Mouse (Mus musculus): ENCODE measurements around the gene Kif1bp.
A peak's percentile ranks its signal among the peaks of the same experiment; 100 is the strongest.

The Kif1bp gene

DNA sequence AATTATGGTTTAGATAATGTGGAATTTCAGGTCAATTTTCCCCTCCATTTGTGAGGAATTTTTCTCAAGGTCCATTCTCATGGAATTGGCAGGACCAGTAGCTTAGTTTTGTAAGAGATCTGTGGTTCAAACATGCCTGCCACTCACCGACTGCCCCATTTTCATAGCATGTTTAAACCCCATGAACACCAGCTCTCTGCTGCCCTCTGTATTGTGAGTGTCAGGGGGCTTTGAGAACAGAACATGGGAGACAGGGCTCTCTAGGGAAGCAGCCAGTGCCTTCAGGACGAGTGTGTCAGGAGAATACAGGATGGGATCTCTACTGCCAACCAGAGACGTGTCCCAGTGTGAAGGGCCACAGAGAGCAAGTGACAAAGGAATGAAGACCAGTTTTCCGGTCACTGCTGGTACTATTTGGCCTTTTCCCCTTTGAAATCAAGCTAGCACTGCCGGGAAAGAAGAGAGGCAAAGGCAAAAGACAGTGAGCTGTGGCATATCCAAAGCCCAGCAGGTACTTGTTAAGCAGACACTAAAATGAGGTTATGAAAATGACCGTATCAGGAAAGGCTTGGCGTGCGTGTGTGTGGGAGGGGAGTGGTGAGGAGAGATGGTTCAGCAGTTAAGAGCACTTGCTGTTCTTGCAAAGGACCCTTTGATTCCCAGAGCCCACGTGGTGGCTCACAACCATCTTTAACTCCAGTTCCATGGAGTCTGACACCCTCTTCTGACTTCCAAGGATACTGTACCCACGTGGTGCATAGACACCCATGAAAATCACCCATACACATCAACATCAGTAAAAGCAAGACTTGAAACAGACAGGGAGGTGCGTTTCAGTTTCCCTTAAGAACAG lies 22.3 kb downstream of the Kif1bp start:
- DNase-seq = no peak

DNA sequence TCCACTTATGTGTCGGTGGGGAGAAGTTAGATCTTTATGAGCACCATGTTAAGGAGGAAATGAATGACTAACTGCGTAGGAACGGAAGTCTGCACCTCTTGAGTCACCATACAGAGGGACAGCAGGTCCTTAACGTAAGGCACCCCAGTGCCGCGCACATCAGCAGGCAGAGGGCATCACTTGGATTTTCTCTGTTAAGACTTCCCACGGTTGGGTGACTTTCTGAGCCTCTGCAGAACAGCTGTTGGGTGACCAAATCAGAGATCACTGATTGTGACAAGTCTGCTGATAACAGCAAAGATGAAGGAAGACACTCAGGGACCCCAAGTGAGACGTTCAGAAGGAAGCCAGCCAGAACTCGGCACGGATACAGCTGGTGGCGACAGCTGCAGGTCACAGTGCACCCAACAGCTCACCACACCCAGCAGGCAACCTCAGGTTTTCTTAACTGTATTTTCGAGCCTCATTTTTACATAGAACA lies 24.6 kb downstream of the Kif1bp start:
- DNase-seq = peak; percentile 43 to 61

DNA sequence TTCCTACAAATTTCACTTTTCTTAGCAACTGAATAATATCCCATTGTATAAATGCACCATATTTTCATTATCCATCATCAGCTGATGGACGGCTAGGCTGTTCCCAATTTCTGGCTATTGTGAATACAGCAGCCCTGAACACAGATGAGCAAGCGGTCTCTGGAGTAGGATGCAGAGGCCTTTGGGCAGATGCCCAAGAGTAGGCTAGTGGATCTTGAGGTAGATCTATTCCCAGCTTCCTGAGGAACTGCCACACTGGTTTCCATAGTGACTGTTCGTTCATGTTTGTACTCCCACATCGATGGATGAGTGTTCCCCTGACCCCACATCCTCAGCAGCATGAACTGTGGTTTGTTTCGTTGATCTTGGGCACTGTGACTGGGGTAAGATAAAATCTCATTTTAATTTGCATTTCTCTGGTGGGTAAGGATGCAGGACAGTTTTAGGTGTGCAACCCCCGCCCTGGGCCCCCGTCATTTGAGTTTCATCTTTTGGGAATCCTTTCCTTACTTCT lies 27.4 kb downstream of the Kif1bp start:
- no peak for DNase-seq

DNA sequence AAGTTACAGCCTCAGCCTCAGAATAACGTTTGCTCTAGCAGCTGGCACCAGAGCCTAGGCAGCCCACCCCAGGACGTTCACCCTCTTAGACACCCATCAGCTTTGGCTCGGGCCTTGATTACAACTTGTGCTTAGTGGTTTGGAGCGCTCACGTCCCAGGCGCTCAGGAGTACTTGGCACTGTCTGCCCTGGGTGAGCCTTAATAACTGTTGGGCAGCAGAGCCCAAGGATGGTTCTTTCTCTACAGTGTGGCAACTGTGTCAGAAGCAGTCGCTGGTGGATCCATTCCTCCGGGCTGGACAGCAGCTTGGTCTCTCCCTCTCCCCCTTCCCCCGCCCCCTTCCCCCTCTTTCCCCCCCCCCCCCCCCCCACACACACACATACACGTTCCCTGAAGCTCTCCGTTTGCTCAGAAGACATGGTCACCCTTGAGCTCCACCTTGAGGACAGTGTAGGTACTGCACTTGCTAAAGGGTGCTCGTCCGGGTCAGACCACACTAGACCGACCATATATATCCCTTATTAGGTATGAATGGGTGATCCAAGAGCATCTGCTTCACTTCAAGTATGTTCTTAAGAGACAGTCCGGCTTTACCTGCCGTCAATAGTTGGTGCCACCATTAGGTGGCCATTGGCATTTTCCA lies 28.6 kb downstream of the Kif1bp start:
- peak; percentile 72 to 77 for DNase-seq

DNA sequence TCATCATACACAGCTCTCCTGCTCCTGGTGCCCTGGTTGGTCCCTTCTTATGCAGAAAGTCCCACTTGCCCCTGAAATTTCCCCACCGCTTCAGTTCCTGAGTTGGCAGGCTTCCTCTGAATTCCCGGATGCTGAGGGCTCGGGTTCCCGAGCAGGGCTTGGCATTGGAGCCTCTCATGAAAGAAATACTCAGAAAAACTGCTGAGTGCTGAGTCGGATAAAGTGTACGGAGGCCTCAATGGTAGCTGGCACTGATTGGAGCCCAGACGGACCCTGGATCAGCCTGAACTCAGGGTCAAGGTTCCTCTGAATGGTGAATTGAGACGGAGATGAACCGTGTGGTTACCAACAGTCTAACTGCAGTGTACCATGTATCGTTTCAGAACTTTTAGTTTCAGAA lies 31.8 kb downstream of the Kif1bp start:
- DNase-seq = no peak

DNA sequence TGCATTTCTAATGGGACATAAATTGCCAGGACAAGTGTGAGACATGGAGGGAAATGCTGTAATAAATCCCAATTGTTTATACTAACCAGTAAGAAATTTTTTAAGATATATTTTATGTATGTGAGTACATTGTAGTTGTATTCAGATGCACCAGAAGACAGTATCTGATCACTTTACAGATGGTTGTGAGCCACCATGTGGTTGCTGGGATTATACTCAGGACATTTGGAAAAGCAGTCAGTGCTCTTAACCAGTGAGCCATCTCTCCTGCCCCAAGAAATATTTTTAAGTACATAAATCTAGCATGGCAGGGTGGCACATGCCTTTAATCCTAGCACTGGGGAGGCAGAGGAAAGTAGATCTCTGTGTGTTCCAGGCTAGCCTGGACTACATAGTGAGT lies 32.5 kb downstream of the Kif1bp start:
- DNase-seq = no peak

DNA sequence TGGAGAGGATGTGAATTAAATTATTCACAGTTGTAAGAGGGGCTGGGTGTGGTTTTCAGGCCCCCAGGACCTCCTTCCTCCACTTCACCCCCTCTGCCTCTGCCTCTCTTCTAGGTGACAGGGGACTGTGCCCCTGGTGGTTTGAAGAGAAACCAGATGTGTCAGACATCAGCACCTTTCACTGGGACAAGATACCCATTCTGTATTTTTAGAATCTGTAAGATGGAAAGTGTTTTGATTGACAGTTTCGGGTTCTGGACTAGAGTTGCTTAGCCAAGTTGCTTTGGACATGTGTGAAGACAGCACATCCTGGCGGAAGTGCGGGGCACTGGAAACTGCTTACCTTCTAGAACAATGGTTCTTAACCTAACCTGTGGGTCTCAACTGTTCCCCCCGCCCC lies 33.9 kb downstream of the Kif1bp start:
- DNase-seq = peak in 1 of 2 experiments; percentile 36

DNA sequence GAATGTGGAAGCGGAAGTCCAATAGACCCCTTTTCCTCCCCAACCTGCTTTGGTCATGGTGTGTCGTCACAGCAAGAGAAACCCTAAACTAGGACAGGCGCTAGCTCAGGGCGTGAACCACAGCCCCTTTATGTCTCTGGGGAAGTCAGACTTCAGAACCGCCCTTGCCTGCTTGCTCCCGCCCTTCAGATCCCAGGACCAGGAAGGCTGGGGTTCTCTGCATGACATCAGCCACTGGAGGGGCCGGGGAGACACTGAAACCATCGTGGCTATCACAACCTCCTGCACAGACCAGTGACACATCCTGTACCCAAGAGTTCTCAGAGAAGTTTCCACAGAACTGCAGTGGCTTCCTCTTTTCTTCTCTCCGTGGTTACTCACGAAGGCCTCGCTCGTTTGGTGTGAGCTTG lies 34.9 kb downstream of the Kif1bp start:
- peak; percentile 63 to 68 for DNase-seq

DNA sequence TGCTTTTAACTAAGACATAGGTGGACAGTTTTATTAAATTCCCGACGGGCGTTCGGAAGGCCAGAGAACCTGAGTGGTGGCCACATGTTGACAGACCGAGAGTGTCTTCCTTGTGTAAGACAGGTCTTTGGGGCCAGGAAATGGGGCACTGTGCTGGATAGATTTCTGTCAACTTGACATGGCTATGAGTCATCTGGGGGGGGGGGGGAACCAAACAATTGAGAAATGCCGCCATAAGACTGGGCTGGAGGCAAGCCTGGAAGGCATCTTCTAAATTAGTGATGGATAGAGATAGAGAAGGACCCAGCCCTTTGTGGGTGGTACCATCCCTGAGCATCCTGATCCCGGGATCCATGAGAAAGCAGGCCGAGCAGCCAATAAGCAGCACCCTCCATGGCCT lies 35.3 kb downstream of the Kif1bp start:
- DNase-seq = no peak

DNA sequence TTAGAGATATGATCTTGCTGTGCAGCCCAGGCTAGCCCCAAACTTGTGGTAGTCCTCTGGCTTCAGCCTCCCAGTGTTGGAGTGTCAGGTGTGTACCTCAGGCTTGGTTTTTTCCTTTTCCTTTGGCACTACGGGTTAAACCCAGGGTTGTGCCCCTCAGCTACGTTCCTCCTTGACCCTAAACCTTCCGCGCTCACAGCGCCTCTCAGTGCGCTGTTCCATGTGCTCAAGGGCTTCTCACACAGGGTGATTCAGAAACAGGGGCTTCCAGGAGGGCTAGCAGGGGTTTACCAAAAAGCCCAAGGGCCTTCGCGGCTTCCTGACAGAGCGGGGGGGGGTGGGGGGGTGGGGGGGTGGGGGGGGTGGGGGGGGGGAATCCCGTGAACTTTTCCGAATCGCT lies 35.8 kb downstream of the Kif1bp start:
- no peak for DNase-seq

DNA sequence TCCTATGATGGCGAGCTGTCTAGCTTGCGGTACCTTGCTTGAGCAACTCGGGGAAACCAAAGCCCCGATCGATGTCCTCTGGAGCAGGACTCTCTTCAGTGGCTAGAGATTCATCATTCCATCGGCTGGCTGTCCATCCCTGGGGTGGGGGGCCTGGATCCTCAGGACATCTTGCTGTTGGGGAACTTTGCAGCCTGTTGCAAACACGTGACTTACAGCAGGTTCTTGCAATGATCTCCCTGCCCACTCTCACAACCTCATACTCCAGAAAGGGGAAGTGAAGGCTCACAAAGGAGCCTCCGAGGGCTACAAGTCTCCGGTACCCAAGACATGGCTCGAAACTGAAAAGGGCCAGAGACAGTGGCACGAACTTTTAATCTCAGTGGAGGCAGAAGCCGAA lies 36.8 kb downstream of the Kif1bp start:
- DNase-seq = no peak

DNA sequence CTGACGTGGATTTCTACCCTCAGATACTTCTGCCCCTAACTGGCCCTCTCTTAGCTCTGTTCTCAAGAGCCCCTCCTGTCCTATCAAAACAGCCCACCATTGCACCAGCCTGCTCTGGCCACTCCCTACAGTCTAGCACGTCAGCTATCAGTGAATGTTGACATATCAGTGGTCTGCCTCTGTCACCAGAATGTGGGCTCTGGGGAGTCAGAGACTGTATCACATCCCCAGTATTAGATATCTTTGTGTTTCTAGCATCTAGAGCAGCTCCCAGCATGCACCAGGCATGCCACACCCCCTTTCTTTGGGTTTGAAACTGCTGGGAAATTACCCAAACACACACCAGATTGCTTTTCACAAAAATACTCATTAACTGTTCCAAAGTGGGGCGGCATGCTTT lies 37.5 kb downstream of the Kif1bp start:
- no peak for DNase-seq

DNA sequence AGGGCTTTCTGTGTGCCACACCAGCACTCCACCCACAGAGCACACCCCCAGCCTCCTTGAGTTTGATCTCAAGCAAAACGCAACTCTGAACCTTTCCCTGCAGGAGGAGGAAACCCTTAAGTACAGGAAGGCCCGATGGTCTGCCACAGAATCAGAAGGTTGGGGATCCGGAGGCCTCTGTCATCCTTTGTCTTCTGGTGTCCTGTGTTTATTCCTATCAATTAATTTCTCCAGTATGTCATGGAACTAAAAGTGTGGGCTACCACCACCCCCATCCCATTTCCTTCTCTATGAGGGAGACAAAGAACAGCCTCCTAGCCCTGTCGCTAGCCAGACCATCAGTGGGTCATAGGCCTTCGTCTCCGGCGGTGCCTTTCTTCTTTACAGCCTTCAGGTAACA lies 43.7 kb downstream of the Kif1bp start:
- no peak for DNase-seq

DNA sequence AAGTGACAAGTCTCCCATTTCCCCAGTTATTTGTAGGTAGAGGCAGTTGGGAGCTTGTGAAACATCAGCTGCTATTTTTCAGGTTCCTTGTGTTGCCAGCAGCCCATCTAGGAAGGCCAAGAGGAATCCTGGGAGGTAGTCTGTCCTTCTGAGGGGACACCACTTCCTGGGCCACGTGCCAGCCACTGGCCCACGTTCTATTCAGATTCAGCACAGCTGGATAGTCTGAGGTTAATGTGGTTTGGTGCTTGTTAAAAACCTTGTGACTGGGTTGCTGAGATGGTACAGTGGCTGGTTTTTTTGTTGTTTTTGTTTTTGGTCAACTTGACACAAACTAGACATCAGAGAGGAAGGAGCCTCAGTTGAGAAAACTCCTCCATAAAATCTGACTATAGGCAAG lies 45.4 kb downstream of the Kif1bp start:
- DNase-seq = no peak

DNA sequence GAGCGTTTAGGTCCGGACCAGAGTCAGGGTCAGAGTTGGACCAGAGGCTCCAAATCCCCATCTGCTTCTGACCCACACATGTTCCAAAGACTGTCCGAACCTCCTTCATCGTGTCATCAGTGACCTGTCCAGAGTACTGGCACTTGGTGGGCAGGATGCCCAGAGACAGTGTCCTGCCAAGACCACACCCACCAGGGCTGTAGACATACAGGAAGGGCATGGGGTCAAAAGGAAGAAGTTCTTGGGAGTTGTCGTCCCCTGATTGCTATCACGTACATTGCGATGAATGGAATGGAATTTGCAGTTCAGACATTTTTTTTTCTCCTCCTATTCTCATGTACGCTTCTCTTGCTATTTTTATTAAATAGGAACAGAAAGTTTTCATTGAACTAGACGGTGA lies 48.1 kb downstream of the Kif1bp start:
- no peak for DNase-seq

DNA sequence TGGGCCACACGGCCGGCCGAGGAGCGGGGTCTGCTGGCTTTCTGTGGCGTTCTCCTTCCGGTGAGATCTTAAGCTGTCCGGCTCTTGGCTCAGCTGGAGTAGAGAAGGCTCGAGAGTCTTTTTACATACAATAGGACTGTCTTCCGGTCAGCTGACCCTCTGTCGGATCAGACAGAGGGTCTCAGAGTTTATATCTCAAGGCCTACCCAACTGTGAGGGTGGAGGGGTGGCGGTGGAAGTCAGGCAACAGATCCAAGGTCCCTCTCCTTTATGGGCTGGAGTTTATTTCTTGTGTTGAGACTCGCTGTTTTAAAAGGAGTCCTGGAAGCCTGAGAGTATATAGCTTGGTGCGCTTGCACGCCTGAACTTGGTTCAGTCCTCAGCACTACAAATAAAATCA lies 50.9 kb downstream of the Kif1bp start, which contains the start of gene Srgn:
Gene Srgn (minus strand): TSS at position 101 of the 400 bp plus-strand sequence.
- DNase-seq = no peak

DNA sequence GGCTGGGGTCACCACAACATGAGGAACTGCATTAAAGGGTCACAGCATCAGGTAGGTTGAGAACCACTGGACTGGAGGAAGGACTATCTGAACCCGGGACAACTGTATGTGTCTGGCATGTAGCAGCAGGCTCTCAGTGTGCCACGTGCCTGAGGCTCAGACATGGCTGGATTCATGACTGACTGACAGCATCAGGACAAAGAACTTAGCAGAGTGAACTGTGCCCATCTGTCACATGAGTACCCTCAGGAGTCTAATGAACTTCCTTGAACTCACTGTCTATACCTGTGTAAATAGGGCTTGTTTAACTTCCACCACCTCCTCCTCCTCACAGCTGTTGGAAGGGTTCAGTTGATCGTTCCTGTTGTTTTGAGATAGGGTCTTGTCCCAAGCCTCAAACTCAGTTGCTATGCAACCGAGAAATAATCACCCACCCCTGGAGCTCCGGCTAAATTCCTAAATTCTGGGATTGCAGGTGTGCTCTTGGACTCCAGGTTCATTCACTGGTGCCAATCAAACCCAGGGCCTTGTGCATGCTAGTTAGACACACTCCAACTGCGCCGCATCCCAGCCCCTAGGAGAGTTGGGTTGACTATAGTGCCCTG lies 55.8 kb downstream of the Kif1bp start:
- no peak for DNase-seq

DNA sequence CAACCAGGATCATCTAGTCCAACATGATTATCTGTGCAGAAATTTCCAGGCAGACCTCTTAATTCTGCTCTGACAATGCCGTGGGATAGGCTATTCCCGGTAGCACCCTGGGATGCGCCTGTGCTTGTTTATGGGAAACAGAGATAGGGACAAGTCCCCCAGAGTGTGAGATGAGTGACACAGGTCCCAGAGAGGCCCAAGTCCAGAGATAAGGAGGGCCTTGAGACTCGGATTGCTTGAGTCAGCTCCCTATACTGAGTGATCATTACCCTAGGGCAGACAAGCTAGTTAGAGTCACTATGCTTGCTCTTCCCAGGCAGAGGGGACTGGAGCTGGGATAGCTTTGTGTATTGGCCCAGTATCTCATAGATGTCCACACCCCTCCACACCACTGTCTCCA lies 56.5 kb downstream of the Kif1bp start:
- DNase-seq = no peak

DNA sequence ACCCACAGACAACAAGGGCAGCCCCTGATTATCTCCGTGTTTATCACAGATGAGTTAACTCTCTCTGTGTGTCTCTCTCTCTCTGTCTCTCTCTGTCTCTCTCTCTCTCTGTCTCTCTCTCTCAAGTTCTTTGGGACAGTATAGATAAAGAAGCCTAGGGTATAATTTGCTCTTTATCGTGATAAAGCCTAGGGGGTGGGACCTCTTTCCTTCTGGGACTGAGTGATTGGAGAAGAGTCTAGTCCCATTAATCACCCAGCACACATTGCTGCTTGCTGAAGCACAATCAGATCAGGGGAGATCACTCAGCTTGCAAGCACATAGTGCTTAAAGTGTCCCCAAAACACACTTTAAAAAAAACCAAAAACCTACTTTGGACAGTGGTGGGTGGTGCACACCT lies 57.3 kb downstream of the Kif1bp start:
- no peak for DNase-seq

DNA sequence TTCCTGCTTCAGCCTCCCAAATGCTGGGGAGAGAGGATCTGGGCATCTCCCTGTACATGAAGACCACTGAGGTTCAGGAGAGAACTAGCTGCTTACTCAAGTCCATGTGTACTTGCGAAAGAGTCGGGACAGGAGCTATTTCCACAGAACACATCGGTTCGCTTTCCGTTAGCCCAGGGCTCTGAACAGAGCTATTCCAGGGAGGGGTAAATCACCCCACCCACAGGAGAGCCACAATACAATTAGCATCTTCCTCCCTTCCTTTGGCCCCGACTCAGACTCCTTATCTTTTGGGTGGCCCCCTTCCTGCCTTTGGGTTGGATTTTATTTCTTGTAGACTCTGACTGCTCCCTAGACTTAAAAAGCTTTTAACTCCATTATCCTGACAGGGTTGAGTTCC lies 60.7 kb downstream of the Kif1bp start:
- DNase-seq = no peak

DNA sequence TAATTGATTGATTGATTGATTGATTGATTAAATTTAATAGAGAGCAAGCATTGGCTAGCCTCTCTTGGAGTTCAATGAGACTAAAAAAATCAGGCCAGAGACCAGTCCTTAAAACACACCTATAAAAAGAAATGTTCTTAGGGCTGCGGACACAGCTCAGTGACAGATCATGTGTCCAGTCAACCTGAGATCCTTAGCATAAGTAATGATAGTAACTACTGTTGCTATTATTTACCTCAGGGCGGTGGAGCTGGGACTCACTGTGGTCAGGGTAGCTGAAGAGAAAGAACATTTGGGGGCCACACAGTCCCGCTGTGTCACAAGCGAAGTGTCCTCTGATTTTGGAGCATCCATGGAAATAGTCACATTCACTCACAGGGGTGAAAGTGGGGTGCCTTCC lies 65.4 kb downstream of the Kif1bp start:
- no peak for DNase-seq

DNA sequence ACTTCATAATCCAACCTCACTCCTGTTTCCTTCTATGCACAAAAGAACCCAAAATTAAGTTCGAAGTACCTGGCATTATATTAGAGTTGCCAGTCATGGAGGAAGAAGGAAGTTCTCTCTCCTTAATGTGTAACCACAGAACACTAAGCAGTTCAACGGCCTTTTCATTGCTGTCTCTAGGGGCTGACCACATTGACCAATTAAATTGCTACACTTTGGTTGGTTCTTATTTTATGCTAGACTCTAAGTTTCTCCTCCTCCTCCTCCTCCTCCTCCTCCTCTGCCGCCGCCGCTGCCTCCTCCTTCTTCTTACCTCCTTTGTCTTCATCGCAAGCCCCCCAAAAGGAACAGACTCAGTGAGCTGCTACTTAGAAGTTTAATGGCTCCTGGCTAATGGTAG lies 66.7 kb downstream of the Kif1bp start:
- no peak for DNase-seq

DNA sequence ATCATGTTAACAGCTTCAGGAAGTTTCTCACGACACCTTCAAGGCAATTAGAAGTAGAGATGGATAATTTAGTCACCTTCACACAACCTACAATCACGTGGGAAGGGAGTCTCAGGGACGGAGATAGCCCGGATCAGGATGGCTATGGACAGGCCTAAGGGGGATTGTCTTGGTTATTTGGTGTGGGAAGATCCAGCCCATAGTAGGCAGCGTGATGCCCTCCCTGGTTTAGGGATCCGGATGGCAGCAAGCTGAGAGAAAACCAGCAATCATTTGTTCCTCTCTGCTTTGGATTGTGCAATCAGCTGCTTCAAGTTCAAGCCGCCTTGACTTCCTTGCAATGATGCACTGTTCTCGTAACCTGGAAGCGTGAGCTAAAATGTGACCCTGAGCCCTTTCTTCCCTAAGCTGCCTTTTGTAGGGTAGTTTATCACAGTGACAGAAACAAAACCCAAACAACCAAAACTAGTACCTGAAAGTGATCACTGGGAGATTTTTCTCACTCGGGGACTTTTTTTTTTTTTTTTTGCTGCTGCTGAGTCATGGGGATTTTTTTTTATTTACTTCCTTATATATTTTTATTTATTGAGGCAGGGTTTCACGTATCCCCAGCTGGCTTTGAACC lies 69.1 kb downstream of the Kif1bp start:
- DNase-seq = no peak

All from thymus, postnatal 36 days (tissue).